ENCODE assay signal across 8 mouse cellular contexts in genomic region chrX:101953787-101954491, GRCm38 (mm10).
DNase-seq lines count a peak whose midpoint lies in the region; ATAC-seq and TF ChIP-seq lines count a peak whose summit lies in the region.

No protein-coding gene starts in this region.

- no peaks in the 10 kb centered on the region for H3K36me3 ChIP-seq in forebrain, embryonic 12.5 days (replicated peaks)
- no peaks in the 10 kb centered on the region for H3K36me3 ChIP-seq in heart, postnatal 0 days (replicated peaks; ENCODE audit: control insufficient read depth, insufficient read depth, low read length)
- no peaks in the 10 kb centered on the region for H3K36me3 ChIP-seq in liver, embryonic 14.5 days (replicated peaks; ENCODE audit: control insufficient read depth, insufficient read depth, low read depth)
- no peaks in the 10 kb centered on the region for H3K36me3 ChIP-seq in neural tube, embryonic 11.5 days (ENCODE audit: control insufficient read depth, insufficient read depth, low read length)
- H3K36me3 ChIP-seq in stomach, embryonic 16.5 days (ENCODE audit: control insufficient read depth, insufficient read depth, low read length) = no peaks in the 10 kb centered on the region

- peak; percentile 98 for ATAC-seq in CD4-positive, CD25-positive, alpha-beta regulatory T cell, adult 4 months
- peak; percentile 96 for ATAC-seq in forebrain, embryonic 12.5 days (ENCODE audit: low FRiP score)
- peak; percentile 97 for ATAC-seq in heart, postnatal 0 days (ENCODE audit: insufficient read depth, low read depth)
- peak; percentile 81 for ATAC-seq in liver, embryonic 14.5 days (ENCODE audit: insufficient read depth)
- peak; percentile 93 for ATAC-seq in neural tube, embryonic 11.5 days (ENCODE audit: insufficient read depth, low FRiP score, low TSS enrichment)
- peak; percentile 96 for ATAC-seq in stomach, embryonic 16.5 days (ENCODE audit: insufficient read depth, low FRiP score)

- peak; percentile 87 for TF ChIP-seq CTCF in heart, postnatal 0 days (IDR thresholded peaks at IDR 0.05; ENCODE audit: low read depth)
- TF ChIP-seq CTCF in liver, embryonic 14.5 days (IDR thresholded peaks at IDR 0.05; ENCODE audit: low read depth) = peak; percentile 79

- 0 out of 2 replicates have a peak, but pooled peaks cover 3% of the 10 kb centered on the region for H3K4me1 ChIP-seq in brown adipose tissue, adult 24 weeks (ENCODE audit: control insufficient read depth, insufficient read depth, insufficient read length, low read length)
- H3K4me1 ChIP-seq in forebrain, embryonic 12.5 days = 0 out of 2 replicates have a peak, but pooled peaks cover 2% of the 10 kb centered on the region
- no peaks in the 10 kb centered on the region for H3K4me1 ChIP-seq in heart, postnatal 0 days (ENCODE audit: control insufficient read depth, insufficient read depth)
- H3K4me1 ChIP-seq in liver, embryonic 14.5 days (replicated peaks; ENCODE audit: control insufficient read depth in 2 of 2, insufficient read depth in 2 of 2, low read length in 1 of 2) = no peaks in the 10 kb centered on the region
- H3K4me1 ChIP-seq in neural tube, embryonic 11.5 days (ENCODE audit: control insufficient read depth, insufficient read depth, low read length) = no peaks in the 10 kb centered on the region
- peaks cover 6% of the 10 kb centered on the region; the same call in 1 of the 2 replicates for H3K4me1 ChIP-seq in stomach, embryonic 16.5 days (ENCODE audit: control insufficient read depth, insufficient read depth, low read length)

- H3K9ac ChIP-seq in forebrain, embryonic 12.5 days = peak overlapping the region; percentile 47; the same call in 1 of the 2 replicates
- H3K9ac ChIP-seq in heart, postnatal 0 days (replicated peaks; ENCODE audit: low read depth, low read length) = no peak overlapping the region
- H3K9ac ChIP-seq in liver, embryonic 14.5 days (replicated peaks) = no peak overlapping the region
- H3K9ac ChIP-seq in neural tube, embryonic 11.5 days (ENCODE audit: low read length) = peak overlapping the region; percentile 35; the same call in 1 of the 2 replicates
- H3K9ac ChIP-seq in stomach, embryonic 16.5 days (ENCODE audit: low read length) = peak overlapping the region; percentile 68; the same call in 1 of the 2 replicates

- TF ChIP-seq EP300 in heart, postnatal 0 days (IDR thresholded peaks at IDR 0.05; ENCODE audit: low read depth) = no peak
- TF ChIP-seq EP300 in liver, embryonic 14.5 days (IDR thresholded peaks at IDR 0.05; ENCODE audit: low read depth) = no peak

- peak overlapping the region; percentile 54 for H3K4me2 ChIP-seq in forebrain, embryonic 12.5 days
- H3K4me2 ChIP-seq in heart, postnatal 0 days (ENCODE audit: low read depth, low read length) = peak overlapping the region; percentile 60
- H3K4me2 ChIP-seq in liver, embryonic 14.5 days (ENCODE audit: low read depth) = peak overlapping the region; percentile 38
- peak overlapping the region; percentile 49 for H3K4me2 ChIP-seq in neural tube, embryonic 11.5 days (ENCODE audit: low read depth)
- H3K4me2 ChIP-seq in stomach, embryonic 16.5 days (ENCODE audit: low read depth, low read length) = peak overlapping the region; percentile 55

- WGBS in forebrain, embryonic 12.5 days = 18% methylated on average over 30 of the region's 30 CpGs
- 10% methylated on average over 29 of the region's 30 CpGs for WGBS in heart, postnatal 0 days
- 10% methylated on average over 30 of the region's 30 CpGs for WGBS in liver, embryonic 14.5 days (ENCODE audit: insufficient replicate concordance)
- 15% methylated on average over 29 of the region's 30 CpGs for WGBS in neural tube, embryonic 11.5 days
- WGBS in stomach, embryonic 16.5 days = 12% methylated on average over 30 of the region's 30 CpGs

- H3K4me3 ChIP-seq in brown adipose tissue, adult 24 weeks (ENCODE audit: insufficient read depth, low read depth, low read length) = peak overlapping the region; percentile 39
- H3K4me3 ChIP-seq in forebrain, embryonic 12.5 days (replicated peaks) = peak overlapping the region; percentile 36
- H3K4me3 ChIP-seq in heart, postnatal 0 days (ENCODE audit: low read depth, low read length) = peak overlapping the region; percentile 34
- peak overlapping the region in 1 of 2 experiments; percentile 32; a peak in 2 of 4 replicates for H3K4me3 ChIP-seq in liver, embryonic 14.5 days (ENCODE audit: insufficient read depth in 1 of 2, low read depth in 2 of 2, low read length in 2 of 2)
- peak overlapping the region; percentile 23 for H3K4me3 ChIP-seq in neural tube, embryonic 11.5 days (ENCODE audit: low read depth, low read length)
- peak overlapping the region; percentile 37 for H3K4me3 ChIP-seq in stomach, embryonic 16.5 days (replicated peaks; ENCODE audit: low read length)

- DNase-seq in heart, postnatal 0 days (ENCODE audit: low spot score) = peak; percentile 81
- peak; percentile 86 to 90 for DNase-seq in kidney, postnatal 36 days
- peak; percentile 33 to 53 (median 34) for DNase-seq in liver, embryonic 14.5 days (ENCODE audit: low read depth in 3 of 3, low spot score in 3 of 3)
- peak; percentile 91 for DNase-seq in neural tube, embryonic 11.5 days (ENCODE audit: low spot score)

- H3K27me3 ChIP-seq in forebrain, embryonic 12.5 days = peaks cover 50% of the 10 kb centered on the region
- H3K27me3 ChIP-seq in heart, postnatal 0 days (ENCODE audit: control insufficient read depth, insufficient read depth, low read length) = 0 out of 2 replicates have a peak, but pooled peaks cover 3% of the 10 kb centered on the region
- H3K27me3 ChIP-seq in liver, embryonic 14.5 days (ENCODE audit: control insufficient read depth, insufficient read depth, low read length) = no peaks in the 10 kb centered on the region
- H3K27me3 ChIP-seq in neural tube, embryonic 11.5 days (ENCODE audit: control insufficient read depth, insufficient read depth, low read length) = no peaks in the 10 kb centered on the region
- H3K27me3 ChIP-seq in stomach, embryonic 16.5 days (ENCODE audit: control insufficient read depth, insufficient read depth, low read length) = peaks cover 4% of the 10 kb centered on the region; the same call in 1 of the 2 replicates

- no peaks in the 10 kb centered on the region for H3K9me3 ChIP-seq in forebrain, embryonic 12.5 days
- H3K9me3 ChIP-seq in heart, postnatal 0 days (replicated peaks; ENCODE audit: control insufficient read depth, low read length) = no peaks in the 10 kb centered on the region
- H3K9me3 ChIP-seq in liver, embryonic 14.5 days (ENCODE audit: control insufficient read depth, low read length) = no peaks in the 10 kb centered on the region
- no peaks in the 10 kb centered on the region for H3K9me3 ChIP-seq in neural tube, embryonic 11.5 days (ENCODE audit: control insufficient read depth, low read length)
- H3K9me3 ChIP-seq in stomach, embryonic 16.5 days (replicated peaks; ENCODE audit: control insufficient read depth, low read length) = no peaks in the 10 kb centered on the region

- H3K27ac ChIP-seq in brown adipose tissue, adult 24 weeks (replicated peaks; ENCODE audit: low read depth, low read length) = no peak overlapping the region
- no peak overlapping the region for H3K27ac ChIP-seq in forebrain, embryonic 12.5 days
- H3K27ac ChIP-seq in heart, postnatal 0 days (ENCODE audit: low read depth) = no peak overlapping the region
- H3K27ac ChIP-seq in liver, embryonic 14.5 days = no peak overlapping the region
- H3K27ac ChIP-seq in neural tube, embryonic 11.5 days (ENCODE audit: low read depth, low read length) = no peak overlapping the region
- H3K27ac ChIP-seq in stomach, embryonic 16.5 days (ENCODE audit: low read length) = no peak overlapping the region

Comparison
In these comparisons a context has a peak if more than half of its experiments do, and no peak if none do; other contexts are left out.
1. H3K9ac ChIP-seq: peak in forebrain, embryonic 12.5 days (single experiment), neural tube, embryonic 11.5 days (single experiment) and stomach, embryonic 16.5 days (single experiment); none in heart, postnatal 0 days (single experiment) and liver, embryonic 14.5 days (single experiment).
2. DNase-seq: peak in every context shown above with its lines; median percentile 91 in neural tube, embryonic 11.5 days; 88 in kidney, postnatal 36 days; 81 in heart, postnatal 0 days; 34 in liver, embryonic 14.5 days.
3. Peak in every context shown above with its lines, with median percentiles within 50 percentile points of each other: ATAC-seq and H3K4me2 ChIP-seq.